Mouse (Mus musculus) splenic B cell, adult 2 months (primary cell): Measurements from ENCODE around the gene Pitpnm2.
A peak's percentile ranks its signal among the peaks of the same experiment; 100 is the strongest.

Experiments used
- DNase-seq: peaks from one replicate; pipeline ENCODE4 v3.0.0-alpha.2; 2011; ENCODE audit warnings: low read depth, low spot score
- H3K27me3 ChIP-seq: 2 replicates; pipeline ENCODE4 v1.6.1; 2012; ENCODE audit warnings: mild to moderate bottlenecking, low read length, moderate library complexity, mixed read lengths; ENCODE audit not compliant: control insufficient read depth, poor library complexity, insufficient read depth, severe bottlenecking
- H3K36me3 ChIP-seq: 2 replicates; pipeline ENCODE4 v1.6.1; 2012; ENCODE audit warnings: mild to moderate bottlenecking, low read length, moderate library complexity, mixed read lengths; ENCODE audit not compliant: control insufficient read depth, poor library complexity, insufficient read depth, severe bottlenecking

Pitpnm2 gene

DNA sequence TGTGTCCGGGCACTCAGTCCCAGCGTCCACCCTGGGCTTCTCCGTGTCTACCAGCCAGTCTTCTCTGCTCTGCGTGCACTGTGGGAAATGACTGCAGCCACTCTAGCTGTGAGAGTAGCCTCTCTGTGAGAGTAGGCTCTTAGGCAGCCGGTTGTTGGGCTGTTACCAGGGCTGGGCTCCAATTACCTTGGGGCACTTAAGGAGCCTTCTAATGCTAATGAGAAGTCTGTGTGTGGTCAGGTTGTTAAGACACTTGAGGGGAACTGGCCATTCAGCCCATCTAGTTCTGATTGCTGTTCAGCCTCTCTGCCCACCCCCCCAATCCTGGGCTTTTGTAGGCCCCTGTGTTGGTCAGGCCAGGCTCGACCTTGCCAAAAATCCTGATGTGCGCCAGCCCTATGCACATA lies 72.8 kb downstream of the Pitpnm2 start:
- DNase-seq, result no peak
- Histone ChIP-seq H3K36me3 (no peaks in the 10 kb centered on the region), H3K27me3 (no peaks in the 10 kb centered on the region)

DNA sequence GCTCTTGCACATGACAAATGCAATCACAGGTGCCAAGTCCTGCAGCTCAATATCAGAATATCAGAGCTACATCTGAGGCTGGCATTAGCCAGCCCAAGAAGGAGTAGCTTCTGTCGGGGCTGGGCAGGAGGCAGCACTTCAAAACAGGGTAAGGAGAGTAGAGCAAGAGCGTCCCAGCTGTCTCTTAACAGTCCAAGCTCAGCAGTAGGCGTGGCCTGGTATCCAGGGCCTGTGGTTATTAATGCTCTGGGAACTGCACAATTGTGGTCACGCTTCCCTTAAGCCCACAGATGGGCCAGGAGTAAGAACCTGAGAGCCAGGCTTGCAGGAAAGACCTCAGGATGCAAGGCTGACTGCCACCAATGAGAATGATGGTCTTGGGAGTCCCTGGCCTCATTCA lies 74.4 kb downstream of the Pitpnm2 start:
- no peaks in the 10 kb centered on the region for H3K27me3 ChIP-seq
- DNase-seq, result no peak
- no peaks in the 10 kb centered on the region for H3K36me3 ChIP-seq

DNA sequence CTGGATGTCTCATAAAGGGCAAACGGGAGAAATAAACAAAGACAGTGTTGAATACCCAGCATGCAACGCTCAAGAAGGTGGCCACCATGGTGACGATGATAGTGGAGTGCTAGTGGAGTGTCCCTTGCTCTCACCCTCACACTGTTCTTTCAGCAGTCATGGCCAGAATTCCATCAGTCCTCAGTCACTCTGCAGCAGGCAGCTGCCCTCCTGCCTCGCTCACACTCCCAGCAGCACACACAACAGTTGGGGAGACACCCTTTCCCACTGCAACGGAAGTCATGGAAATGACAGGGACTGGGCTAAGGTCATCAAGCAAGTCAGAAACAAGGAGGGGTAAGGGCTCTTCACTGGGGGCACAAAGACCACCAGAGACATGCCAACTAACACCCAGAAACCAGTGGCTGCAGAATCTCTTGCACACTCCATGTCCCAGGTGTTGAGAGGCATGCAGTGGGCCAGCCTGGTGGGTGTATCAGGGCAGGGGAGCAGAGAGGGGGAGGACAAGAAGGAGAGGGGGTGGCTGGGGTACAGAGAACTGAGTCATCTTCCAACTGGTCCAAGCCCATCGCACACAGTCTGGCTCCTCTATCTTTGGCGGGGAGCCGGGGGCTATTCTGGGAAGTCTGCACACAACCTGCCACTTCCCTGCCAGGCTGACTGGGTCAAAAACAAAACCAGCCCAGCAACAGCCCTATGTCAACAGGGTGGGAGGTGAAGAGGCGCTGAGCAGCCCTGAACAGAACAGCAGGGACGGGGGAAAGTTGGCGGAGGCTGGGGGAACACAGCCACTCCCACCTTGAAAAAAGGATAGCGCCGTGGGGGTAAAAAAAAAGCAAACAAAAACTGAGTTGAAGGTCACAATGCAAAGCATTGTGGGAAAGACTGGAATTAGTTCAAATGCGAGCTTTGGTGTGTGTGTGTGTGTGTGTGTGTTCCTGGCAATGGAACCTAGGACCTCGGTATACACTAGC lies 76.3 kb downstream of the Pitpnm2 start:
- Histone ChIP-seq H3K36me3 (no peaks in the 10 kb centered on the region), H3K27me3 (no peaks in the 10 kb centered on the region)
- no peak for DNase-seq

DNA sequence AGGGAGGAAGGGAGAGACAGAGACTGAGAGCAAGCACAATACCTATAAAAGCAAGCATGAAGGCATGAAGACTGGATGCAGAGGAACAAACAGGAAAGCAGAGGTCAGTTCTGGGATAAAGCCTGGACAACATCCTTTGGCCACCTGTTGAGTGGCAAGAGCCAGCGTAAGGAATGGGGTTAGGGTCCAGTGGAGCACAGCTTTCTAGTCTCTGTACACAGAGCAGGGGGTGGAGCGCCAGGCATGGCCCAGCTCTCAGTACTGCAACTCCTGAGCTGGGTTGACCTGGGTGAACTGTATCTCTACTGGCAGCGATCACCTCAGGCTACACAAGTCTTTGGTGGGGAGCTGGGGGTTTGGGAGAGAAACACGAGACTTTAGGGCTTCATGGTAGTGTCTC lies 77.3 kb downstream of the Pitpnm2 start:
- DNase-seq, result no peak
- H3K27me3 ChIP-seq, result no peaks in the 10 kb centered on the region

DNA sequence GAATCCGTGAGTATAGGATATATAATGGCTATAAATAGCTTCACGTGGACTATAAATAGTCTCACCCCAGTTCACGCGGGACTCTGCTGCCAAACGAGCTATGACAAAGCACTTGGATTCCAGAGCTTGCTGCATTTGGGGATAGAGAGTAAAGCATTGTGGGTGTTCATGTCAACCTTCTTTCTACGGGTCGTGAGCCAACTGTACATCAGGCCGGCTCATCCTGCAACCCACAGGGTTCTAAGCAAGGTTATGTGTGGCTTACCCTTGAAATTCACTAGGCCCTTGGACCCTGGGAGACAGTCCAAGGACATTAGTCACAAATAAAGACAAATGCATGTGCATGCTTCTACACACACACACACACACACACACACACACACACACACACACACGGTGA lies 77.8 kb downstream of the Pitpnm2 start:
- H3K27me3 ChIP-seq, result no peaks in the 10 kb centered on the region
- H3K36me3 ChIP-seq, result no peaks in the 10 kb centered on the region
- no peak for DNase-seq

More for the DNA sequence above, 77.3 kb downstream of the Pitpnm2 start:
- no peaks in the 10 kb centered on the region for H3K36me3 ChIP-seq

DNA sequence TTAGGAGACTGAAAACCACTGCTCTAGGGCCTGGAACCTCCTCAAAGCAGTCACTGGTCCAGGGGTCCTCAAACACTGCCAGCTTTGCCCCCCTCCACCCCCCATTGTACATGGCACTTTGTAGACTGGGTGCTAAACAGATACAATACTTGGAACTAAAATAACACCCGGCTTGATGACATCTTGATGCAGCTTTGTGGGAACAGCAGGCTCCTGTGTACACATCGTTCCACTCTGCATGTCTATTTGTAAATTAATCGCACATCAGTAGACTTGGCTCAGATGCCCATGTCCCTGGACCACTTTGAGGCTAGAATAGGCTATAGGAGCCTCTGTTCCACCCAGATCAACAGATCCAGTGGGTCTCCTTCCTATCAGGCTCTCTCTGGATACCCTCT lies 80.3 kb downstream of the Pitpnm2 start:
- Histone ChIP-seq H3K36me3 (no peaks in the 10 kb centered on the region), H3K27me3 (no peaks in the 10 kb centered on the region)

DNA sequence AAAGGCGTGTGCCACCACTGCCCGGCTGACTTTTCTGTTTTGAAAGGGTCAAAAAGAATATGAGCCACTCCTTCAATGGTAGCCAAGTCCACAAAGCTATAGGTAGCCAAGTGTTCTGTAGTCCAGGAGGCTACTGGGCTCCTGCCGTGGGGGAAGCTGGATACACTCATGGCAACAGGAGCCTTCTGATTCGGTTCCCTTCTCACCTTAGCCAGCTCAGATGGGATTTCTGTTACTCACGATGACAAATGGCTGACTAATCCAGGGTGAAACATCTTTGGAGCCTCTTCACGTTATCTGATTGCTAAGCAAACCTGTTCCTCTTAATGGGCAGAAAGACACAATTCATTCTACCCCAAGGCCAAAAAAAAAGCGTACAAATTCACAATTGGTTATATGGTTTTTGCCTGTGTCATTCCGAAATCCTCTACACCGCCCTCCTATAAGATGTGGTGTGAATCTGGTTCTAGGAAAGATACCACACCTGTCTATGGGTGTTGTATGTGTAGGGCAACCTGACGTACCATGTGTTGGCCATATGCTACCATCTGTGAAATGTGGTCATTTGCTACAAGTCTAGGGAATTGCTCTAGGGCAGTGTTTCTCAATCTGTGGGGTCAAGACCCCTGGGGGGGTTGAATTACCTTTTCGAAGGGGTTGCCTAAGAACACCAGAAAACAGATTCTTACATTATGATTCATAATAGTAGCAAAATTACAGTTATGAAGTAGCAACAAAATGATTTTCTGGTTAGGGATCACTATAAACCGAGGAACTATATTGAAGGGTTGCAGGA lies 80.9 kb downstream of the Pitpnm2 start:
- no peak for DNase-seq
- Histone ChIP-seq H3K27me3 (no peaks in the 10 kb centered on the region), H3K36me3 (no peaks in the 10 kb centered on the region)

More for the DNA sequence above, 80.3 kb downstream of the Pitpnm2 start:
- DNase-seq, result no peak

DNA sequence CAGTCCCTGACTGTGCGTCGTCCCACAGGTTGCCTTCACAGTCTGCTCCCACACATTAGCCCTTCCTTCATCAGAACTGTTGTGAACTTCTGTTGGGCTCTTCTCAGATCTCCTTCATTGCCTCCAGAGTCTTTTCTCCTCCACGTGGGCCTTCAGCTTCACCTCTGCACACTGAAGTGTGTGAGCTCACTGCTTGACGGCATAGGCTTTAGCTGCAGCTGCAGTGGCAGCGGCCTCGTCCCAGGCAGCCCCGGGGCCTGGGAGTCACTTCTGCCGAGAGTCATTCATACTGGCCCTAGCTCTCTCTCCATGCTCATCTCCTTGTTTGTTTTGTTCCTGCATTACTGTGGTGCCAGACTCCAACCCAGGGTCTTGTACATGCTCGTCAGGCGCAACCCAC lies 81.9 kb downstream of the Pitpnm2 start:
- H3K27me3 ChIP-seq, result no peaks in the 10 kb centered on the region
- H3K36me3 ChIP-seq, result no peaks in the 10 kb centered on the region
- no peak for DNase-seq

DNA sequence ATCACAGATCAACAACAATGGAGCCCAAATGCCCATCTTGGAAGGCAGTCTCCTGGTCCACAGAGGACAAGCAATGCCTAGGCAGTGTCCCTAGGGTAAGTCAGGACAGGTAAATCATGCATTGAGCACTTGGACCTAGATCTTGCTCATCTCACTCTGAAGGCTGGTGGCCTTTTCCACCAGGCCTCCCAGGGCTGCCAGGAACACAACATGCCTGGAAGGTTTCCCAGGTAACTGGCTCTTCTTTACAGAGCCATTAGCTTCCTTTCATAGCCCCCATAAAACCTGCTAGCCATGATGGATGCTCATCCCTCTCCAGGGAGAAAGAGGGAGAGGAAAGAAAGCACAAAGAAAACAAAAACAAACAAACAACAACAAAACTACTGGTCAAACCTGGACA lies 82.8 kb downstream of the Pitpnm2 start:
- Histone ChIP-seq H3K27me3 (no peaks in the 10 kb centered on the region), H3K36me3 (no peaks in the 10 kb centered on the region)
- no peak for DNase-seq

DNA sequence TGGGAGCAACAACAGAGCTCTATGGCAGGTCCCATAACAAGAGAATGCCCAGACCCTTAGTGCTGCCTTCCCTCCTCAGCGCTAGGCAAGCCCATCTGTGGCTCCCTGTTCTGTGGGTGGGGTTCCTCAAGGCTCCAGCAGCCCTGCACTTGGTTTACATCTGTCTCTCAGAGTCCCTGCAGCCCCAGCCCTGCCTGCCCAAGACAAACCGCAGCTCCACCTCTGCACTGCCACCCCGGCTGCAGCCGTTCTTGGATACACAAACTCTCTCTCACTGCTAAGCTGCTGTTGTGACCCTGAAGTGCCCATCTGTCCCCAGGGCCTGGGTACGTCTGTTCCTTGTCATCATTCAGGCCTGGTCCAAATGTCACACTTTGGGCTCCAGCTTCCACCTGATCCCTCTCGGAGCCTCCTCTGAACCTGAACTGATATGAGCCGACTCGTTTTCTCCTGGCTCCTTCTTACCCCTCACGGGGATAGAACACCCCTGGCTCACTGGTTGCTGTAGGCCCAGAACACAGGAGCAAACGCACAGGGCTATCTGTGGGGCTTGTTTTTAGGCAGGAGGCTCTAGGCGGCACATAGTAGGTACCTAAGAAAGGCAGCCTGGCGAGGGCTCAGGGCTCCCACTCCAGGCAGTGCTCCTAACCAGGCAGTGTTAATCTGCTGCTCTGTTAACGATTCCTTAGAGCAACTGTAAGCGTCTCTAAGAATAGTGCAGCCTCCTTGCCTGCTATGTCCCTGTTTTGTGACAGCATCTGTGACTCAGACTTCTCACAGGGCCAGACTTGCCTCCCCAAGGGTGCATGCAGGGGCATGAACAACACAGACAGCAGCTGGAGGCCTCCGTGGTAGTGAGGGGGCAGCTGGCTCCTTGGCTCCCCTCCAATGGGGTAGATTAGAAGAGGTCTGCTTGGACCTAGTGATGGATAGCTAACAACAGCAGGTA lies 83.7 kb downstream of the Pitpnm2 start:
- H3K36me3 ChIP-seq, result no peaks in the 10 kb centered on the region
- DNase-seq, result peak; percentile 10
- no peaks in the 10 kb centered on the region for H3K27me3 ChIP-seq

DNA sequence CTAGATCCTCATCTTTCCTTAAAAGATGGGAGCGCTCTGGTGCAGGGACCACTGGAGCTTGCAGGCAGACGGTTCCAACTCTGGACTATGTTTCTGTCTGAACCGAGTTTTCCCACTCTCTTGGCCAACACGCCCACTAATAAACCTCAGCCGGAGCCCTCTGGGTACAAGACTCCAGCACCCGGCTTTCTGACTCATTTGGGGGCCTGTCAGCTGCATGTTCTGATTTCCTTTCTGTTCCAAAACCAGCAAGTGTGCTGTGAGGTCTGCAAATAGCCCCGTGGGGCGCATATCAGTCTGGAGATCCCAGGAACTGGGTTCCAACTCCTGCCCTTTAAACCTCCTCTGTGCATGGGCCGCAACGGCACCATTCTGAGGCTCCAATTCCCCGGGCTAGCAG lies 86.1 kb downstream of the Pitpnm2 start:
- no peaks in the 10 kb centered on the region for H3K27me3 ChIP-seq
- H3K36me3 ChIP-seq, result no peaks in the 10 kb centered on the region
- DNase-seq, result no peak

DNA sequence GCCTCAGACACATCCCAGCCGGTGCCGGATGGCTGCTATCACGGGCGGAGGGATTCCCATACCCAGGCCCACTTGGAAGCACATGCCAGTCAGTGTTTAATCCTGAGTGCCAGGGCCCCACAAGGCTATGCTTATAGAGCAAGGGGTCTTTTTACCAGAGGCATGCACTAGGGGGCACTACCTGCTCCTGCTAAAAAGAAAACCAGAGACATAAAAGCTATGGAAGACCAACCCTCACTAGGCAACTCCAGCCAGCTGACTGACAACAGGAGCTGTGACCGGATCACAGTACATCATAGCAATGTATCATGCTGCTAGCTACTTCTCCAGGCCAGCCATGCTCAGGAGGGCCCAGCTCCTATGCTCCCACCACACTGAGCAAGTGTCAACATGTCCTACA lies 87.0 kb downstream of the Pitpnm2 start:
- Histone ChIP-seq H3K36me3 (no peaks in the 10 kb centered on the region), H3K27me3 (no peaks in the 10 kb centered on the region)
- peak; percentile 81 for DNase-seq

DNA sequence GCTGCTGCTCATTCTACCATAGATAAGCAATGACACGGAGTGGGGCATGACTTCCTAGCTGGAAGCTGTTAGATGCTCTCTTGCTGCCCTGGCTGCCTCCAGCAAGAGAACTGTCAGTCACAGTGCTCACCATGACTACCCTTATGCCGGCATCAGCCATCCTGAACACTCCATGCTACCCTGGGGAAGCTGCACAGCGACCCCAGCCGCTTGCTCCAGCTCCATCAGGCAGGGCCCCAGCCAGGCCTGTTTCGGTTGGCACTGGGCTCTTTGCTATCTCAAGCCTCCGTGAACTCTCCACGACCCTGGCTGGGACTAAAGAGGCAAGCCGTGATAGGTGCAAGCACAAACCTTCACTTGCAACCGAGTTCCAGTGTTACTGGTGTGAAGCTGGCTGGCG lies 87.7 kb downstream of the Pitpnm2 start:
- H3K36me3 ChIP-seq, result no peaks in the 10 kb centered on the region
- DNase-seq, result no peak
- no peaks in the 10 kb centered on the region for H3K27me3 ChIP-seq

DNA sequence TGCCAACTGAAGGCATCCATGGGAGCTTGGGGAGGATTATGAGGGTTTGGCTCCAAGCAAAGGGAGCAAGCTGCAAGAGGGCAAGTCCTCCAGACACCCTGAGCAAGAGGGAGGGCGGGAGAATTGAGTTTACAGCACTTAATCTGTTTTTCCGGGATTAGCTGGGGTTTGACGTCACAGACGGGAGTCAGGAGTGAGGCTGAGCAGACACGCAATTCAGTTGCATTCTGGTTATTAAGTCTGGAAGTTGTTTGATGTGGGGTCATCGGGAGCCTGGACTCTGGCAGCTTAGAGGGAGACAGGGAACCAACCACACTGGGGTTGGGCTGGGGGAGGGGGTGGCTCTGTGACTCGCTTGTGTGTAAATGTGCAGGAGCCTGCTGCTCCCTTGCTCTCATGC lies 90.1 kb downstream of the Pitpnm2 start:
- Histone ChIP-seq H3K27me3 (no peaks in the 10 kb centered on the region), H3K36me3 (no peaks in the 10 kb centered on the region)
- DNase-seq, result no peak
